Mouse (Mus musculus): ENCODE measurements around the gene Dync1li1.

Dync1li1 gene

GRCm38 (mm10) chr9:114713481-114713880 is 24.9 kb downstream of the Dync1li1 start:
- in situ Hi-C loops (cut with MboI; ENCODE audit: unreplicated experiment in 2 of 2), result no loop called here

GRCm38 (mm10) chr9:114716677-114717331 is 28.2 kb downstream of the Dync1li1 start:
- in situ Hi-C loops (cut with MboI; ENCODE audit: unreplicated experiment in 2 of 2), result no loop called here

- in situ Hi-C loops (cut with MboI; ENCODE audit: unreplicated experiment in 2 of 2), result loop anchor here (5.0 kb wide), 1 partner anchor 80 kb away; no protein-coding TSS in a partner anchor
Observed at GRCm38 (mm10) chr9:114727315-114727714, 38.7 kb downstream of the Dync1li1 start.

- in situ Hi-C loops (cut with MboI; ENCODE audit: unreplicated experiment in 2 of 2), result loop anchor here (5.0 kb wide), 1 partner anchor 81 kb away; no protein-coding TSS in a partner anchor
Observed at GRCm38 (mm10) chr9:114728432-114728831, 39.8 kb downstream of the Dync1li1 start.

GRCm38 (mm10) chr9:114729911-114730805 is 41.6 kb downstream of the Dync1li1 start:
- in situ Hi-C loops (cut with MboI; ENCODE audit: unreplicated experiment in 2 of 2), result loop anchor here (5.0 kb wide), 1 partner anchor 83 kb away; no protein-coding TSS in a partner anchor

GRCm38 (mm10) chr9:114731011-114731755 is 42.6 kb downstream of the Dync1li1 start, which contains the start of gene Cmtm6:
Gene Cmtm6 (plus strand): TSS chr9:114731116.
- in situ Hi-C loops (cut with MboI; ENCODE audit: unreplicated experiment in 2 of 2), result no loop called here

- in situ Hi-C loops (cut with MboI; ENCODE audit: unreplicated experiment in 2 of 2), result no loop called here
Observed at GRCm38 (mm10) chr9:114731871-114732682, 43.5 kb downstream of the Dync1li1 start.

- in situ Hi-C loops (cut with MboI; ENCODE audit: unreplicated experiment in 2 of 2), result no loop called here
Observed at GRCm38 (mm10) chr9:114733238-114733637, 44.6 kb downstream of the Dync1li1 start.

GRCm38 (mm10) chr9:114736442-114736841 is 47.9 kb downstream of the Dync1li1 start:
- in situ Hi-C loops (cut with MboI; ENCODE audit: unreplicated experiment in 2 of 2), result no loop called here

GRCm38 (mm10) chr9:114740336-114740735 is 51.7 kb downstream of the Dync1li1 start:
- in situ Hi-C loops (cut with MboI; ENCODE audit: unreplicated experiment in 2 of 2), result no loop called here

- in situ Hi-C loops (cut with MboI; ENCODE audit: unreplicated experiment in 2 of 2), result no loop called here
Observed at GRCm38 (mm10) chr9:114742731-114743130, 54.1 kb downstream of the Dync1li1 start.

GRCm38 (mm10) chr9:114745163-114745562 is 56.6 kb downstream of the Dync1li1 start:
- in situ Hi-C loops (cut with MboI; ENCODE audit: unreplicated experiment in 2 of 2), result loop anchor here in 1 of 2 experiments (5.0 kb wide), 1 partner anchor 187 kb away; the partner anchor contains the start of gene Gpd1l

- in situ Hi-C loops (cut with MboI; ENCODE audit: unreplicated experiment in 2 of 2), result loop anchor here in 1 of 2 experiments (5.0 kb wide), 1 partner anchor 187 kb away; the partner anchor contains the start of gene Gpd1l
Observed at GRCm38 (mm10) chr9:114745654-114746053, 57.1 kb downstream of the Dync1li1 start.

GRCm38 (mm10) chr9:114747012-114747411 is 58.4 kb downstream of the Dync1li1 start:
- in situ Hi-C loops (cut with MboI; ENCODE audit: unreplicated experiment in 2 of 2), result loop anchor here in 1 of 2 experiments (5.0 kb wide), 1 partner anchor 185 kb away; the partner anchor contains the start of gene Gpd1l

GRCm38 (mm10) chr9:114747466-114747865 is 58.9 kb downstream of the Dync1li1 start:
- in situ Hi-C loops (cut with MboI; ENCODE audit: unreplicated experiment in 2 of 2), result loop anchor here in 1 of 2 experiments (5.0 kb wide), 1 partner anchor 185 kb away; the partner anchor contains the start of gene Gpd1l

- in situ Hi-C loops (cut with MboI; ENCODE audit: unreplicated experiment in 2 of 2), result loop anchor here (5.0 to 25.0 kb wide), 4 partner anchors 36 to 1586 kb away; partner anchors contain the start of gene Gpd1l (in 1 of the 2)
Observed at GRCm38 (mm10) chr9:114751582-114751981, 63.0 kb downstream of the Dync1li1 start.

- in situ Hi-C loops (cut with MboI; ENCODE audit: unreplicated experiment in 2 of 2), result loop anchor here (5.0 to 25.0 kb wide), 4 partner anchors 35 to 1585 kb away; partner anchors contain the start of gene Gpd1l (in 1 of the 2)
Observed at GRCm38 (mm10) chr9:114752311-114752710, 63.7 kb downstream of the Dync1li1 start.

GRCm38 (mm10) chr9:114752863-114753484 is 64.4 kb downstream of the Dync1li1 start:
- in situ Hi-C loops (cut with MboI; ENCODE audit: unreplicated experiment in 2 of 2), result loop anchor here (5.0 to 25.0 kb wide), 4 partner anchors 34 to 1584 kb away; partner anchors contain the start of gene Gpd1l (in 1 of the 2)

All from v-Abl transformed pro-B cells (cell line).